Mouse (Mus musculus) cerebellum, adult 2 months (tissue): ENCODE measurements around the gene B3galnt2. TPM values are rescaled to one million over a fixed set of nuclear protein-coding genes. Genes with fewer than 3 reads are reported as not detected.
"Not testable (repeated sequence)": the region's sequence is repeated elsewhere in the genome, so short reads cannot be mapped to it uniquely, and the experiment has no call there.

Source experiments
- DNase-seq, 2 experiments: peaks; one replicate each; pipeline ENCODE4 v3.0.0; 2021
- H3K27ac ChIP-seq: fragments of 200-500 bp; 2 replicates; pipeline ENCODE4 v1.5.1; 2012; ENCODE audit warnings: low read length, control low read depth, inconsistent platforms; ENCODE audit not compliant: insufficient read depth
- H3K27me3 ChIP-seq: fragments of 200-500 bp; 2 replicates; pipeline ENCODE4 v1.6.1; 2012; ENCODE audit warnings: inconsistent platforms, mild to moderate bottlenecking, low read length, moderate library complexity; ENCODE audit not compliant: control insufficient read depth, insufficient read depth
- H3K4me1 ChIP-seq: fragments of 200-500 bp; 2 replicates; pipeline ENCODE4 v1.6.1; 2011; ENCODE audit warnings: low read length; ENCODE audit not compliant: control insufficient read depth, insufficient read depth
- H3K4me3 ChIP-seq: fragments of 200-500 bp; replicated peaks from 2 replicates; pipeline ENCODE3; 2011; ENCODE audit warnings: mild to moderate bottlenecking, low read depth, low read length, control low read depth; ENCODE audit not compliant: insufficient read depth
- CTCF ChIP-seq: fragments of 200-500 bp; IDR thresholded peaks from 2 replicates; pipeline ENCODE4 v1.5.1; 2011; ENCODE audit warnings: low read depth, mild to moderate bottlenecking, control low read depth, low read length, moderate library complexity, borderline replicate concordance; ENCODE audit not compliant: insufficient read depth
- POLR2A ChIP-seq: fragments of 200-500 bp; IDR thresholded peaks from 2 replicates; pipeline ENCODE4 v1.6.1; 2011; ENCODE audit warnings: low read length, control low read depth, borderline replicate concordance; ENCODE audit not compliant: insufficient read depth
- WGBS: fragments of 180-500 bp; shearing (Covaris S2); methylation state at CpG from one replicate; pipeline ENCODE4 v1.1.7; 2018; 5-methylcytosine and 5-hydroxymethylcytosine counted together
- polyA plus RNA-seq: library from polyadenylated mRNA; depleted of rRNA; stranded (reverse); fragments of >200 nt; gene quantifications from 2 replicates; pipeline ENCODE4 v1.2.3, GENCODE M21; 2012

B3galnt2 gene
- polyA plus RNA-seq, 1 experiment, result 26.2 TPM

DNA sequence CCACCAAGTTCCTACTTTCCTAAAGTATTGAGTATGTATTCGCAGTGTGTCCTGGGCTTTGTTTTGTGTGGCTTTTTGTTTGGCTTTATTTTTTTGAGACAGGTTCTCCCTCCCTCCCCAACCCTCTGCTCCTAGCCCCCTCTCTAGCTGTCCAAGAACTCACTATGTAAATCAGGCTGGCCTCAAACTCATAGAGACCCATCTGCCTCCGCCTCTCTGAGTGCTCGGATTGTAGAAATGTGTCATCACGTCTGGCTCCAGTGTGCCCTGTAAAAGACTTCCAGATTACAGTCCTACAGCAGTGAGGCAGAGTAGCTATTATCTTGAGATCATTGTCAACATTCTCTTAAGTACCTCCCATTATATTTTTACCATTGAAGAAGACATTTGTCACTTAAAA lies 6.8 kb downstream of the B3galnt2 start:
- no peak overlapping the region for H3K27ac ChIP-seq
- DNase-seq, result no peak
- WGBS, result 61% methylated on average over 4 of the region's 4 CpGs
- no peaks in the 10 kb centered on the region for H3K4me1 ChIP-seq
- no peak overlapping the region for H3K4me3 ChIP-seq
- H3K27me3 ChIP-seq, result no peaks in the 10 kb centered on the region
- TF ChIP-seq POLR2A (no peak), CTCF (no peak)

DNA sequence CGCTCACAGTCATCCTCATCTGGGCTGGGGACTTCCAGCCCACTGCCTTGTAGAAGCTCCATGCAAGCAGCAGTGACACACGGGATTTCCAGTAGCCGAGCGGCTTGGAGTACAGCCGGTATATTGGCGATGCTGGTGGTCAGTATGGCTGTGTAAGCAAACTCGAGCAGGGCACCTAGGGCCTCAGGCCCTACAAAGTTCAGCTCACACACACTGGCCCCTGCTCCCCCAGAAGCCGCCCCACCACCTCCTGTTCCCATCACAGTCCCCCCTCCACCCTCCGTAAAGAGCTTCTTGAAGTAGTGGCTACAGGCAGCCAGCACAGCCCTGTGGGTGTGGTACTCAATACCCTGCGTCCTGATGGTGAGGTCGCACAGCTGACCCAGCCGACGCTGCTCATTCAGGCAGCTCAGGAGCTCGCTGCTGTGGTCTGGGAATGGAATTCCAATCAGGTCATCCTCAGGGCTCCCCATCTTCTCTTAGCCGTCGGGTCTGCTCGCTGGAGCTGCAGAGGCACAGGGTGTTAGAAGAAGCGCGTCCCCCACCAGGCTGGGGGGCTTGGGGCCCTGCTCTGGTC lies 11.2 kb downstream of the B3galnt2 start:
- no peak for TF ChIP-seq CTCF
- no peaks in the 10 kb centered on the region for H3K27me3 ChIP-seq
- no peak overlapping the region for H3K27ac ChIP-seq
- no peak overlapping the region for H3K4me3 ChIP-seq
- H3K4me1 ChIP-seq, result no peaks in the 10 kb centered on the region
- no peak for DNase-seq
- 74% methylated on average over 19 of the region's 19 CpGs for WGBS

DNA sequence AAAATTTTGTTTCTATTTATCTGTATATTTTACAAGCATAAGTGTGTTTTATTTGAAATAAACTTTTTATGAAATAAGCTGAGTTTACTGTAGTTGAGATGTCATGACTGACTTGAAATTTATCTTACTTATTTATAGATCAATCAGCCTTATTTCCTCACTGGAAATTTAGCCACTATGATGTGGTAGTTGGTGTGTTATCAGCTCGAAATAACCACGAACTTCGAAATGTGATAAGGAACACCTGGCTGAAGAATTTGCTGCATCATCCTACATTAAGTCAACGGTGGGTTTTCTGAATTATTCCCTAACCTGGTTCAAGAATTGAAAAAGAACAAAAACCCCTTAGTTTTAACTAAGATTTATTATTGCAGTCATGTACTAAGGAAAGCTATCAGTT lies 11.9 kb downstream of the B3galnt2 start:
- 93% methylated on average over 4 of the region's 4 CpGs for WGBS

DNA sequence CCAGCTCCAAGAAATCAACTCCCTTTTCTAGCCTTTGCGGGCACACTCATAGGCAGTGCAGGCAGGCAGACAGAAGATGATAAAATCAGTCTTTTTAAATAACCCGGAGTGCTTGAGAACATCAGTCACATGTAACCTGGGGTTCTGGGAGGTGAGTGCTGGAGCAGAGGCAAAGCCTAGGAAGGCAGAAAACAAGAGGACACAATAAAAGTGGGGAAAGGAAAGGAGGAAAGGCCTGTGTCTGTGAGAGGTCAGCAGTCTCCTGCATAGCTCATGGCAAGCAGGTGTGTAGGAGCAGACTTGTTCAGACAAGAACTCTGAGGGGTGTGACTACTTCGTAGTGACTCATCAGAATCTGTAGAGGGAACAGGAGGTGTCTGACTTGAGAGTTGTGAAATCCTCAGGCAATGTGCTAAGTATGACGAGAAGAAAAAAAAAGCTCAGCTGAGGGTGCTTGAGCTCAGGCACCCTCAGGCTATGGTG lies 14.4 kb downstream of the B3galnt2 start:
- TF ChIP-seq POLR2A (no peak), CTCF (no peak)
- H3K27me3 ChIP-seq, result no peaks in the 10 kb centered on the region
- H3K4me3 ChIP-seq, result no peak overlapping the region
- no peak for DNase-seq
- 93% methylated on average over 4 of the region's 4 CpGs for WGBS
- H3K4me1 ChIP-seq, result no peaks in the 10 kb centered on the region
- no peak overlapping the region for H3K27ac ChIP-seq

More for the DNA sequence above, 11.9 kb downstream of the B3galnt2 start:
- Histone ChIP-seq H3K4me1 (no peaks in the 10 kb centered on the region), H3K4me3 (no peak overlapping the region), H3K27me3 (no peaks in the 10 kb centered on the region), H3K27ac (no peak overlapping the region)
- DNase-seq, result no peak
- TF ChIP-seq CTCF (no peak), POLR2A (no peak)

DNA sequence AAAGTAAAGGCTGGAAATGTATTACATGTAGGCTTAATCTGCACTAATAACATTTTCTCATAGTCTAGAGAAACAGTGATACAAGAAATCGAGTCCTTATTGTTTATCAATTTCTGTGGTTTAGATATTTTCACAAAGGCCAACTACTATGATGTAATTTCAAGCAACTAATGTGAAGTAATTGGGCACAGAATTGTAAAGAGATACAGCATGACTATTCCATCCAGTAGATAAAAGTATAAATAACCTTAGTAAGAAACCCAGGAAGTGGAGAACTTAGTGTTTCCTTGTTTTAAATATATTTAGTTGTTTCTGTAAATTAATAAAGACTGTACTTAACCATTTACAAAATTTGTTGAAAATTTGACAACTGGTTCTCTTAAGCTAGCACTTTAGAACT lies 15.5 kb downstream of the B3galnt2 start:
- H3K27ac ChIP-seq, result no peak overlapping the region
- 95% methylated on average over 1 of the region's 1 CpGs for WGBS
- H3K4me3 ChIP-seq, result no peak overlapping the region
- no peak for DNase-seq
- TF ChIP-seq POLR2A, result no peak
- no peaks in the 10 kb centered on the region for H3K27me3 ChIP-seq
- no peaks in the 10 kb centered on the region for H3K4me1 ChIP-seq

DNA sequence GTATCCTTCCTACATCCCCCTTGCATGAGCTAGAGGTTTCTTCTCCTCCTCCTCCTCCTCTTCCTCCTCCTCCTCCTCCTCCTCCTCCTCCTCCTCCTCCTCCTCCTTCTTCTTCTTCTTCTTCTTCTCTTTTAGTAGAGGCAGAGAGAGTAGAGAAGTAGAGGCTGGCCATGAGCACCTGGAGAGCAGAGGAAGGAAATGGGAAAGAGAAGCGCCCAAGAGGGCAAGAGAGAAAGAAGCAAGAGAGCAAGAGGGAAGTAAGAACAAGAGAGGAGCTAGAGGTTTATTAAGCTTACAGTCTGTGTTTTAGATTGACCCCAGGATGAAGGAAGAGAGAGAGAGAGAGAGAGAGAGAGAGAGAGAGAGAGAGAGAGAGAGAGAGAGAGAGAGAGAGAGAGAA lies 27.6 kb downstream of the B3galnt2 start:
- not testable (repeated sequence) for DNase-seq, H3K4me1 ChIP-seq, H3K4me3 ChIP-seq, H3K27me3 ChIP-seq, H3K27ac ChIP-seq
- WGBS, result 45% methylated on average over 1 of the region's 1 CpGs

DNA sequence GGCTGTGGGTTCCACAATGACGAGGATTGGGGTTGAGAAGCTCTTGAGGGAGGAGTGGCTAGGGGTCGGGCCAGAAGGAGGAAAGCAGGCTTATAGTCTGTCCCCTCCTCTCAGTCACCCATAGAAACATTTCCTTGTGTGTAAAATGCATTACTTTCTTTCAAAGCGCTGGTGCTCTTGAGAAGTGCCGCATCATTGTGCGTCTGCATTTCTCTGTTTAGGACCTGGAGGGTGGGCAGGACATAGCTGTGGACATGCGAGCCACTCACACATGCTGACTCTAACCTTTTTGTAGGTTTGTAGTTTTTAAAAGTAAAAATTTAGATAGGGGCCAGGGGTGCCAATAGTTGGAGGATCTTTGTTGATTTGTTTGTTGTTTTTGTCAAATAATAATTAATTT lies 29.3 kb downstream of the B3galnt2 start:
- Histone ChIP-seq H3K27ac (no peak overlapping the region), H3K27me3 (no peaks in the 10 kb centered on the region), H3K4me1 (no peaks in the 10 kb centered on the region), H3K4me3 (no peak overlapping the region)
- TF ChIP-seq CTCF (no peak), POLR2A (no peak)
- 89% methylated on average over 6 of the region's 6 CpGs for WGBS
- DNase-seq, result no peak

DNA sequence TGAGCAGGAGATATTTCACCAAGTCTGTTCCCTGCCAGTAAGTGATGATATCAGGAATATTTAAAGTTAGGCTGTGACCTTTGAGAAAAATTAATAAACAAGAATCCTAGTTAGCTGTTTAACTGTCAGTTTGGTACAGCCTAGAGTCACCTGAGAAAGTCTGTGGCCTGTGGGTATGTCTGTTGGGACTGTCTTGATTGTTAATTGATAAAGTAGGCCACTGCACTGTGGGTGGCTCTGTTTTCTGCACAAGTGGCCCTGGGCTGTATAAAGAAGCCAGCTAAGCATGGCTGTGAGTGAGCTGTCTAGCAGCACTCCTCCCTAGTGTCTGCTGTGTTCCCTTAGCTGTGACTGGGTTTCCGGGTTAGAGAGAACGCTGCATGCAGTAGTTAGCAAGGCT lies 34.9 kb downstream of the B3galnt2 start:
- Histone ChIP-seq H3K4me1 (no peaks in the 10 kb centered on the region; the same call in 1 of the 2 replicates), H3K27ac (no peak overlapping the region), H3K4me3 (no peak overlapping the region), H3K27me3 (no peaks in the 10 kb centered on the region)
- TF ChIP-seq CTCF (no peak), POLR2A (no peak)
- 79% methylated on average over 2 of the region's 2 CpGs for WGBS
- DNase-seq, result no peak
